Mouse (Mus musculus): ENCODE results near the gene Tmem63a. TPM values are rescaled to one million over a fixed set of nuclear protein-coding genes. Genes with fewer than 3 reads are reported as not detected.

Tmem63a gene
- total and polyA plus RNA-seq, 3 experiments: 0.89 to 3.0 (median 2.2) TPM

- Histone ChIP-seq H3K9me3 (replicated peaks; ENCODE audit: low read length) (no peaks in the 10 kb centered on the region), H3K9ac (ENCODE audit: insufficient read depth, low read depth) (no peak overlapping the region), H3K4me2 (ENCODE audit: insufficient read depth, low read depth, poor library complexity, severe bottlenecking) (no peak overlapping the region), H3K36me3 (replicated peaks in 1 of 2; ENCODE audit: control insufficient read depth in 1 of 2, insufficient read depth in 1 of 2, low read length in 1 of 2) (peaks cover 6 to 7% of the 10 kb centered on the region in 2 experiments), H3K27me3 (replicated peaks) (no peaks in the 10 kb centered on the region), H3K4me3 (replicated peaks in 1 of 3; ENCODE audit: low read depth in 2 of 3, low read length in 2 of 3, poor library complexity in 1 of 3) (no peak overlapping the region), H3K79me2 (replicated peaks; ENCODE audit: control insufficient read depth, extremely low read depth, insufficient read depth, poor library complexity, severe bottlenecking) (peaks cover 16% of the 10 kb centered on the region), H3K27ac (ENCODE audit: insufficient read depth, low read depth) (no peak overlapping the region), H3K4me1 (ENCODE audit: control insufficient read depth in 1 of 2, insufficient read depth in 2 of 2) (peaks cover 6 to 21% of the 10 kb centered on the region in 2 experiments)
- dilution Hi-C loops (cut with MboI; ENCODE audit: extremely low pct_ligation_motif_present, extremely low pct_unique_long_range_greater_than_20kb, low sequenced_read_pairs): no loop called here
- TF ChIP-seq KAT2A (IDR thresholded peaks at IDR 0.05; ENCODE audit: insufficient replicate concordance, low read length) (no peak), MAFK (IDR thresholded peaks at IDR 0.05; ENCODE audit: insufficient replicate concordance, low read length) (no peak), POLR2A (IDR thresholded peaks at IDR 0.05; ENCODE audit: low read depth, low read length) (no peak), ZNF384 (IDR thresholded peaks at IDR 0.05; ENCODE audit: low read depth, low read length) (peak; percentile 100), IRF4 (IDR thresholded peaks at IDR 0.05; ENCODE audit: low read depth, low read length) (no peak), MXI1 (IDR thresholded peaks at IDR 0.05; ENCODE audit: low read depth, low read length) (no peak), EP300 (IDR thresholded peaks at IDR 0.05; ENCODE audit: low read length) (no peak), POLR2AphosphoS2 (IDR thresholded peaks at IDR 0.05; ENCODE audit: low read depth, low read length) (no peak), USF1 (IDR thresholded peaks at IDR 0.05; ENCODE audit: low read depth, low read length) (no peak), BHLHE40 (IDR thresholded peaks at IDR 0.05; ENCODE audit: low read depth, low read length) (no peak), SIN3A (IDR thresholded peaks at IDR 0.05; ENCODE audit: low read length) (no peak), MEF2A (IDR thresholded peaks at IDR 0.05; ENCODE audit: borderline replicate concordance, low read depth, low read length) (no peak), ELF1 (IDR thresholded peaks at IDR 0.05; ENCODE audit: low read depth, low read length) (no peak), JUN (IDR thresholded peaks at IDR 0.05; ENCODE audit: insufficient read depth, low read depth, low read length) (no peak), E2F4 (IDR thresholded peaks at IDR 0.05; ENCODE audit: insufficient replicate concordance, low read depth, low read length) (no peak), HCFC1 (IDR thresholded peaks at IDR 0.05; ENCODE audit: low read depth, low read length) (peak; percentile 25; the same call in 1 of the 2 replicates), SMC3 (IDR thresholded peaks at IDR 0.05; ENCODE audit: low read depth, low read length) (peak; percentile 75), ZC3H11A (IDR thresholded peaks at IDR 0.05; ENCODE audit: low read depth, low read length) (peak; percentile 29; the same call in 1 of the 2 replicates), JUND (conservative IDR thresholded peaks at IDR 0.05; ENCODE audit: low read depth, low read length) (no peak), MYC (IDR thresholded peaks at IDR 0.05; ENCODE audit: low read depth, low read length) (no peak), NRF1 (IDR thresholded peaks at IDR 0.05; ENCODE audit: low read depth, low read length) (no peak), CHD1 (IDR thresholded peaks at IDR 0.05; ENCODE audit: low read depth, low read length) (no peak), ZKSCAN1 (IDR thresholded peaks at IDR 0.05; ENCODE audit: borderline replicate concordance, low read depth, low read length) (no peak; the same call in 1 of the 2 replicates), ZMIZ1 (IDR thresholded peaks at IDR 0.05; ENCODE audit: low read depth, low read length) (no peak), TCF12 (IDR thresholded peaks at IDR 0.05; ENCODE audit: low read depth, low read length) (no peak), CTCF (conservative IDR thresholded peaks at IDR 0.05 in 1 of 2, IDR thresholded peaks at IDR 0.05 in 1 of 2; ENCODE audit: low read depth in 2 of 2, low read length in 2 of 2) (peak; percentile 59 to 92), RCOR1 (conservative IDR thresholded peaks at IDR 0.05; ENCODE audit: low read depth, low read length) (no peak), GABPA (IDR thresholded peaks at IDR 0.05; ENCODE audit: insufficient replicate concordance, low read depth, low read length) (no peak), RAD21 (IDR thresholded peaks at IDR 0.05; ENCODE audit: low read depth, low read length) (peak; percentile 85), CHD2 (IDR thresholded peaks at IDR 0.05; ENCODE audit: low read length) (no peak), TBP (conservative IDR thresholded peaks at IDR 0.05; ENCODE audit: low read depth, low read length) (no peak), MAZ (IDR thresholded peaks at IDR 0.05; ENCODE audit: low read depth, low read length) (no peak), ETS1 (conservative IDR thresholded peaks at IDR 0.05; ENCODE audit: low read depth, low read length) (no peak), NELFE (IDR thresholded peaks at IDR 0.05; ENCODE audit: low read depth, low read length) (no peak)
- peak; percentile 76 for DNase-seq (ENCODE audit: extremely low read depth)
- in situ Hi-C loops (cut with MboI; ENCODE audit: low pct_ligation_motif_present, low pct_unique_long_range_greater_than_20kb, low sequenced_read_pairs): no loop called here
These were observed 41.0 kb upstream of the Tmem63a start for GRCm38 (mm10) chr1:180901107-180901506.
